Mouse (Mus musculus) liver, postnatal 0 days (tissue): ENCODE results near the gene Klhdc4. TPM values are rescaled to one million over a fixed set of nuclear protein-coding genes. Genes with fewer than 3 reads are reported as not detected.

Source experiments
- ATAC-seq: fragments of 200-750 bp; cut with Nextera tagmentation; 2 replicates; pipeline ENCODE4 v1.8.0; 2017; ENCODE audit warnings: mild to moderate bottlenecking, moderate library complexity
- DNase-seq: peaks from one replicate; pipeline ENCODE4 v3.0.0-alpha.2; 2016
- H3K27ac ChIP-seq: fragments of 300-500 bp; sonication (generic); 2 replicates; pipeline ENCODE4 v1.5.1; 2014; ENCODE audit warnings: antibody characterized with exemption, moderate library complexity, mild to moderate bottlenecking, low read depth
- H3K27me3 ChIP-seq: fragments of 300-500 bp; sonication (generic); 2 replicates; pipeline ENCODE4 v1.6.1; 2014; ENCODE audit warnings: low read length, control low read depth, mixed read lengths; ENCODE audit not compliant: insufficient read depth
- H3K36me3 ChIP-seq: fragments of 300-500 bp; sonication (generic); replicated peaks from 2 replicates; pipeline ENCODE4 v1.6.1; 2014; ENCODE audit warnings: mild to moderate bottlenecking, control low read depth, low read length, moderate library complexity, mixed read lengths; ENCODE audit not compliant: insufficient read depth
- H3K4me1 ChIP-seq: fragments of 300-500 bp; sonication (generic); 2 replicates; pipeline ENCODE4 v1.6.1; 2014; ENCODE audit warnings: antibody characterized with exemption, mild to moderate bottlenecking, control low read depth; ENCODE audit not compliant: insufficient read depth
- H3K4me2 ChIP-seq: fragments of 300-500 bp; sonication (generic); 2 replicates; pipeline ENCODE4 v1.6.1; 2014; ENCODE audit warnings: low read depth, mild to moderate bottlenecking, low read length, moderate library complexity, mixed read lengths
- H3K4me3 ChIP-seq: fragments of 300-500 bp; sonication (generic); 2 replicates; pipeline ENCODE4 v1.5.1; 2014; ENCODE audit warnings: low read depth, low read length
- H3K9ac ChIP-seq: fragments of 300-500 bp; sonication (generic); replicated peaks from 2 replicates; pipeline ENCODE4 v1.6.1; 2014; ENCODE audit warnings: mild to moderate bottlenecking, moderate library complexity
- H3K9me3 ChIP-seq: fragments of 300-500 bp; sonication (generic); 2 replicates; pipeline ENCODE4 v1.6.1; 2016; ENCODE audit warnings: mild to moderate bottlenecking, control low read depth, low read length, mixed read lengths
- CTCF ChIP-seq: sonication (generic); IDR thresholded peaks from 2 replicates; pipeline ENCODE4 v1.5.1; 2016; ENCODE audit warnings: antibody characterized with exemption, low read depth
- EP300 ChIP-seq: IDR thresholded peaks from 2 replicates; pipeline ENCODE4 v1.6.1; 2016; ENCODE audit warnings: antibody characterized with exemption, low read depth, mild to moderate bottlenecking
- WGBS: fragments of 180-500 bp; shearing (Covaris S2); extraction: QIAGEN DNeasy Blood & Tissue Kit; methylation state at CpG from one replicate; pipeline ENCODE4 v1.1.7; 2014; ENCODE audit not compliant: insufficient replicate concordance; 5-methylcytosine and 5-hydroxymethylcytosine counted together
- polyA plus RNA-seq: library from polyadenylated mRNA; unstranded; fragments of >200 nt; fragmentation: Nextera tagmentation; extraction: Ambion mirVana; gene quantifications from 2 replicates; pipeline ENCODE4 v1.2.1, GENCODE M21; 2015

Klhdc4 gene
- polyA plus RNA-seq, 1 experiment from 2014 or later: 8.7 TPM

DNA sequence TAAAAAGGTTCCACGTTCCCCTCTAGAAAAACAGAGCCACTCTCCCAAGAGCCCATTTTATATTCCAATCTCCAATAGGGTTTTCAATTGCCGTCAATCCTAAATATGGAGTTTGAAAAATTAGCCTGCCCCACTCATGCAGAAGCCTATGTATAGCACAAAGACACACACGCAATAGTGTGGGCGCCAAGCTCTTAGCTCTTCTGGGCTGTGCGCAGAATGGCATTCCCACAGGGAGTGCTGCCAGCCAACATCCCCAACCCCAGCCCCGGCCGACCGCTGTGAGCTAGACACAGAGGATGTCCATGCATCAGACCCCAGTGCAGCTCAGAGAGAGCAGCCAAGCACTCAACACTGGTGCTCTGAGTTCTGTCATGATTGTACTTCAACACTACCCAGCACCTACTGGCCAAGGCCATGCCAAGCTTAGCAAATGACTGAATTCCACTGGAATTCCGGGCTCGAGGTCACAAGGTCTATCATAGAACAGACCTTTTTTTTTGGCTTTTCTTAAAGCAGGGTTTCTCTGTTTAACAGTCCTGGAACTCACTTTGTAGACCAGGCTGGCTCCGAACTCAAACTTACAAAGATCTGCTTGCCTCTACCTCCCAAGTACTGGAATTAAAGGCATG, 19.7 kb downstream of the Klhdc4 start:
- no peak for TF ChIP-seq CTCF
- no peak overlapping the region for H3K4me3 ChIP-seq
- H3K9me3 ChIP-seq: no peaks in the 10 kb centered on the region
- DNase-seq (no peak), ATAC-seq (no peak)
- WGBS: 86% methylated on average over 11 of the region's 11 CpGs
- no peaks in the 10 kb centered on the region for H3K4me1 ChIP-seq
- no peak overlapping the region for H3K9ac ChIP-seq
- peaks cover 20% of the 10 kb centered on the region for H3K36me3 ChIP-seq
- no peak overlapping the region for H3K27ac ChIP-seq
- H3K27me3 ChIP-seq: no peaks in the 10 kb centered on the region
- no peak overlapping the region for H3K4me2 ChIP-seq

DNA sequence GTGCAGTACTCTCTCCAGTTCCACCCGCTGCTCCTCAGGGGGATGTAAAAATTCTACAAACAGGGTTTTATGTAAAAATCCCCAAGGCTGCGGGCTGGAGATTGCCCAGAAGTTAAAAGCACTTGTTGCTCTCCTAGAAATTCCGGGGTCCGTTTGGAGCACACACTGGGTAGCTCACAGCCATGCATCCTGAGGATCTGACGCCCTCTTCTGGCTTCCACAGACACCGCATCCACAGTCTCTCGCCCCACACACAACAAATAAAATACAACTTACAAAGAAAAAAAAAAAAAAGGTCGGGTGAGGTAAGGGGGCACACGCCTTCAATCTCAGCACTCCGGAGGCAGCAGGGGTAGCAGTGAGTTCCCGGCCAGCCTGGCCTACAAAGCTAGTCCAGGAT, 21.3 kb downstream of the Klhdc4 start:
- 83% methylated on average over 11 of the region's 11 CpGs for WGBS
- H3K9me3 ChIP-seq: no peaks in the 10 kb centered on the region
- DNase-seq: no peak
- no peaks in the 10 kb centered on the region for H3K27me3 ChIP-seq
- no peak overlapping the region for H3K27ac ChIP-seq
- no peaks in the 10 kb centered on the region for H3K4me1 ChIP-seq
- H3K4me3 ChIP-seq: no peak overlapping the region
- TF ChIP-seq CTCF (peak; percentile 21; the same call in 1 of the 2 replicates), EP300 (no peak)
- H3K36me3 ChIP-seq: peaks cover 19% of the 10 kb centered on the region; the same call in 1 of the 2 replicates
- H3K9ac ChIP-seq: no peak overlapping the region
- no peak for ATAC-seq
- H3K4me2 ChIP-seq: no peak overlapping the region

DNA sequence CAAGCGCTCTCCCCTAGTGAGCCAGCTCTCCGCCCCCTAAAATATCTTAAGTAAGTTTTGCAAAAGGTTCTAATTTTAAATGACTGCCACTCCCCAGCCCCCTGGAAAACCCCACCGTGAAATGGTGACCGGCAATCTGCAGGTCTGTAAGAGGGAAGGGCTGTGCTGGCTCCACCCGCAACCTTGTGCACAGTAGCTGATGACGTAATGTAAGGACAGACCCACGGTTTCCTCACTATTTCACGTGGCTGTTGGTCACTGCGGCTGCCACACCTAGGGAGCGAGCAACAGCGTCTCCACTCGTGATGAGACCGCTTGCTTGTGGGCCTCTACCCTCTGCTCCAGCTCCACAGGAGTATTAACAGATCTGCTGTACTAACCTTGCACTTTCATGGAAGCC, 23.2 kb downstream of the Klhdc4 start:
- DNase-seq (peak; percentile 38), ATAC-seq (no peak)
- TF ChIP-seq CTCF (no peak), EP300 (no peak)
- Histone ChIP-seq H3K9ac (no peak overlapping the region), H3K27ac (no peak overlapping the region), H3K4me1 (no peaks in the 10 kb centered on the region), H3K9me3 (no peaks in the 10 kb centered on the region), H3K27me3 (no peaks in the 10 kb centered on the region), H3K36me3 (peaks cover 17% of the 10 kb centered on the region; the same call in 1 of the 2 replicates), H3K4me2 (no peak overlapping the region), H3K4me3 (no peak overlapping the region)
- WGBS: 74% methylated on average over 13 of the region's 13 CpGs

DNA sequence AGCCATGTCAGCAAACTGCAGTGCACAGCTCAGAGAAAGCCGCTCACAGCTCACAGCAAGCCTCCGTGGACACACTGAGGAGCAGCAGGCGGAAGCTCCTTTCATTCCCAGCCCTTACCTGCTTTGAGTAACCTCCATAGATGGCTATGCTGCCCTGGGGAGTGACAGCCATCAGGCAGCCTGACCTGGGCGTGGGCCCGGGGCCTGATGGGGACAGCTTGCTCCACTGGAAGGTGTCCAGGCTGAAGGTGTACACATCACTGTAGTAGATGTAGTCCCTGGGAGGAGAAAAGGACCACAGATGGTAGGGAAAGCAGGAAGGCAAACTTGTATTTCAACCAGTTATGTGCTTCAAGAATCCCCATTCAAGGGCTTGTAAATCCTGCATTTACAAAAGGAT, 24.5 kb downstream of the Klhdc4 start:
- 89% methylated on average over 5 of the region's 5 CpGs for WGBS
- H3K9ac ChIP-seq: no peak overlapping the region
- ATAC-seq: no peak
- H3K4me1 ChIP-seq: no peaks in the 10 kb centered on the region
- H3K36me3 ChIP-seq: peaks cover 19% of the 10 kb centered on the region; the same call in 1 of the 2 replicates
- H3K27ac ChIP-seq: no peak overlapping the region
- TF ChIP-seq EP300 (no peak), CTCF (no peak)
- no peaks in the 10 kb centered on the region for H3K27me3 ChIP-seq
- no peaks in the 10 kb centered on the region for H3K9me3 ChIP-seq
- no peak for DNase-seq
- H3K4me2 ChIP-seq: no peak overlapping the region
- H3K4me3 ChIP-seq: no peak overlapping the region

DNA sequence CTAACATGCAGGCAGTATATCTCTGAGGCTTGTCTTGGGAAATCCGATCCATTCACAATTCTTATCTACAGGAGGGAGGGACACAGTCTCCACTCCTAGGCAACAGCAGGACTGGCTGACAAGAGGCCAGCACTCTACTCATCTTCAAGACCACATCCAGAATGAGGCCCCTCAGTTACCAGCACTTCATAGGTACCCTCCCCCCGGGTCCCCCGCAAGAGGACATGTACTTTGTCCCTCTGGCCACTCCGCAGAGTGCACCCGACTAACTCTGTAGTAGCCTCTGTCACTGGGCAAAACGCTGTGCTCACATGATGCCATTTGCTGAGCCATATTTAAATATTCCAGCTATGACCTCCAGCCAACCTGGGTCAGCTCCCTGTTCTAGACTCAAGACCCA, 31.0 kb downstream of the Klhdc4 start:
- 79% methylated on average over 6 of the region's 6 CpGs for WGBS
- no peak overlapping the region for H3K4me3 ChIP-seq
- H3K27ac ChIP-seq: no peak overlapping the region
- no peak overlapping the region for H3K4me2 ChIP-seq
- no peaks in the 10 kb centered on the region for H3K27me3 ChIP-seq
- H3K9ac ChIP-seq: no peak overlapping the region
- ATAC-seq: no peak
- H3K36me3 ChIP-seq: peaks cover 13% of the 10 kb centered on the region
- peaks cover under 1% of the 10 kb centered on the region for H3K4me1 ChIP-seq
- no peaks in the 10 kb centered on the region for H3K9me3 ChIP-seq
- no peak for DNase-seq
- TF ChIP-seq EP300: no peak
- no peak for TF ChIP-seq CTCF

DNA sequence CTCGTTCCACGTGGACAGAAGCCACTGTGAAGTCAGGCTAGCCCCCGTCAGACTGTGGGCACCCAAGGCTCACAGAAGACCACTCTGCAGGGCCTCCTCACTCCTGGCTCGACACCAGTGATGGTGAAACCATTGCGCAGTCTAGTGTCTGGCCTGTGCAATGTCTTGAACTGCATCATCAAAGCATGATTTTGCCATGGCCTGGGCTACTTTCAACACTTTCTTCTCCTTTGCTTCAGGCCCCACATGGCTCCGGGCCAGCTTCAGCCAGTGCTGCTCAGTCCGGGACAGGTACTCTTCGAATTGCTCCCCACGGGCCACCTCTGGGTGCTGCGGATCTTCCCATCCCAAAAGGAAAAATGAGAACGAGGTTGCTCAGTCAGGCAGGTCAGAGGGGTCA, 33.0 kb downstream of the Klhdc4 start:
- DNase-seq (peak; percentile 55), ATAC-seq (peak; percentile 38; the same call in 1 of the 2 replicates)
- TF ChIP-seq CTCF (no peak), EP300 (no peak)
- H3K4me1 ChIP-seq: peaks cover 13% of the 10 kb centered on the region
- no peak overlapping the region for H3K4me3 ChIP-seq
- H3K27ac ChIP-seq: peak overlapping the region; percentile 37
- no peaks in the 10 kb centered on the region for H3K9me3 ChIP-seq
- H3K27me3 ChIP-seq: no peaks in the 10 kb centered on the region
- peaks cover 13% of the 10 kb centered on the region for H3K36me3 ChIP-seq
- no peak overlapping the region for H3K4me2 ChIP-seq
- WGBS: 74% methylated on average over 11 of the region's 11 CpGs
- no peak overlapping the region for H3K9ac ChIP-seq
